In the genomic region with DNA sequence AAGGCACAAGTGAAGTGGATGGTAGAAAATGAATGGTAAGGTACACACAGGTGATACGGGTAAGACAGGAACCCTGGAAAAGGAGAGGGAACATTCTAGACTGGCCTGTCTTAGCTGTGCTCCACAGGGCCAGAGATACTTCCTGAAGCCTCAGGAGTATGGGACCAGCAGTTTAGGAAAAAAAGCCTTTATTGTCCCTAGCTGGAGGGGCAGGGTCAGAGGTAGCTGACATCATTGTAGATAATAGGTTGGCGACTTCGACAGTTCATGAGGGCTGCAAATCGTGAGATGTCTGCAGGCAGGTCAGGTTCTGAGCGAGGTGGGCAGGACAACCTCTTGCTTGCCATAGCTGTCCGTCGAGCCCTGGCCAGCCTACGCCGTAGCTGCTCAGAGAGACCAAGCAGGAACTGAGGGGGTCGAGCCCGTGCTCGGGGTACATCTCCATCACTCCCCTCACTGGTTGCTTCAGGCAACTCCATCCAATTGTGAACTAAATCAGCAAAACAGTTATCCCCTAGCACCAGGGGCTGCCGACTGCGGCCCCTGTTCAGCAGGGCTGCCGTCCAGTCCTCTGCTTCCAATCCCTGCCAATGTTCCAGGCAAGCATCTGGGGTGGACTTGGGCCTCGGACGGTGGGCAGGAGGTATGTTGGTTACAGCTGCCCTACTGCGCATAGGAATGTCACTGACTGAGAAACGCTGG, we compare ENCODE assay signal across 8 mouse cellular contexts. TPM values are rescaled to one million over a fixed set of nuclear protein-coding genes. Genes with fewer than 3 reads are reported as not detected.
A peak's percentile ranks its signal among the peaks of the same experiment; 100 is the strongest.
DNase-seq lines count a peak whose midpoint lies in the region; ATAC-seq lines count a peak whose summit lies in the region.

No protein-coding gene starts in this region.

- H3K9me3 ChIP-seq in heart, embryonic 14.5 days (ENCODE audit: control insufficient read depth, low read length): no peaks in the 10 kb centered on the region
- no peaks in the 10 kb centered on the region for H3K9me3 ChIP-seq in limb, embryonic 15.5 days
- no peaks in the 10 kb centered on the region for H3K9me3 ChIP-seq in stomach, embryonic 15.5 days

- peak overlapping the region; percentile 99 to 100 for H3K27ac ChIP-seq in heart, embryonic 14.5 days (replicated peaks in 1 of 2; ENCODE audit: control insufficient read depth in 1 of 2, insufficient read depth in 1 of 2, low read depth in 2 of 2, low read length in 2 of 2)
- peak overlapping the region; percentile 99 for H3K27ac ChIP-seq in limb, embryonic 15.5 days
- H3K27ac ChIP-seq in stomach, embryonic 15.5 days: peak overlapping the region; percentile 100

- peak overlapping the region; percentile 60 to 84 for H3K4me3 ChIP-seq in heart, embryonic 14.5 days (ENCODE audit: control insufficient read depth in 1 of 2, insufficient read depth in 1 of 2, low read depth in 1 of 2, low read length in 2 of 2)
- H3K4me3 ChIP-seq in limb, embryonic 15.5 days: peak overlapping the region; percentile 70
- peak overlapping the region; percentile 77 for H3K4me3 ChIP-seq in stomach, embryonic 15.5 days (replicated peaks)

- H3K36me3 ChIP-seq in heart, embryonic 14.5 days (ENCODE audit: control insufficient read depth, insufficient read depth, low read length): peaks cover 23% of the 10 kb centered on the region
- H3K36me3 ChIP-seq in limb, embryonic 15.5 days: 0 out of 2 replicates have a peak, but pooled peaks cover 2% of the 10 kb centered on the region
- H3K36me3 ChIP-seq in stomach, embryonic 15.5 days: no peaks in the 10 kb centered on the region

- WGBS in heart, embryonic 14.5 days: 48% methylated on average over 19 of the region's 19 CpGs
- 19% methylated on average over 19 of the region's 19 CpGs for WGBS in limb, embryonic 15.5 days
- WGBS in stomach, embryonic 15.5 days: 40% methylated on average over 19 of the region's 19 CpGs

- DNase-seq in thymus, postnatal 4 days: peak; percentile 38
- DNase-seq in thymus, postnatal 0 days (ENCODE audit: low spot score): no peak
- DNase-seq in yolk sac, embryonic 10.5 days (ENCODE audit: low spot score): no peak
- no peak for DNase-seq in adrenal gland, adult 18-20 months (ENCODE audit: low spot score in 2 of 2)
- no peak for DNase-seq in frontal cortex, postnatal 25 days (ENCODE audit: low spot score in 2 of 2)

- H3K27me3 ChIP-seq in heart, embryonic 14.5 days (ENCODE audit: control insufficient read depth, insufficient read depth, low read length): no peaks in the 10 kb centered on the region
- H3K27me3 ChIP-seq in limb, embryonic 15.5 days: no peaks in the 10 kb centered on the region
- H3K27me3 ChIP-seq in stomach, embryonic 15.5 days (replicated peaks): no peaks in the 10 kb centered on the region

- H3K4me2 ChIP-seq in heart, embryonic 14.5 days (ENCODE audit: low read length): peak overlapping the region; percentile 85
- peak overlapping the region; percentile 81 for H3K4me2 ChIP-seq in limb, embryonic 15.5 days
- H3K4me2 ChIP-seq in stomach, embryonic 15.5 days: peak overlapping the region; percentile 81

- peaks cover 44 to 49% of the 10 kb centered on the region in 2 experiments for H3K4me1 ChIP-seq in heart, embryonic 14.5 days (ENCODE audit: control insufficient read depth in 2 of 2, insufficient read depth in 2 of 2, low read length in 2 of 2)
- peaks cover 69% of the 10 kb centered on the region for H3K4me1 ChIP-seq in limb, embryonic 15.5 days
- peaks cover 41% of the 10 kb centered on the region for H3K4me1 ChIP-seq in stomach, embryonic 15.5 days

- ATAC-seq in heart, embryonic 14.5 days (ENCODE audit: insufficient number of reproducible peaks, insufficient read depth, low FRiP score, low read depth): no peak
- ATAC-seq in limb, embryonic 15.5 days (ENCODE audit: insufficient number of reproducible peaks, low FRiP score, low TSS enrichment, low read depth): no peak
- no peak for ATAC-seq in stomach, embryonic 15.5 days (ENCODE audit: insufficient read depth, low FRiP score, low read depth)

- H3K9ac ChIP-seq in heart, embryonic 14.5 days (ENCODE audit: low read length): peak overlapping the region; percentile 89
- peak overlapping the region; percentile 66 for H3K9ac ChIP-seq in limb, embryonic 15.5 days
- peak overlapping the region; percentile 65; the same call in 1 of the 2 replicates for H3K9ac ChIP-seq in stomach, embryonic 15.5 days

RNA-seq across cellular contexts. Expression of gene Gm20661, which starts 1.3 kb away (rescaled TPM):
- polyA plus RNA-seq in thymus, postnatal 0 days (2015; fragmentation: Nextera tagmentation; extraction: Ambion mirVana): 0.26 and 0.27 TPM in 2 replicates
- polyA plus RNA-seq in heart, embryonic 14.5 days (2014; fragmentation: Nextera tagmentation; extraction: Ambion mirVana): 2.1 and 3.8 TPM in 2 replicates
- 6.9 and 7.4 TPM in 2 replicates for polyA plus RNA-seq in limb, embryonic 15.5 days (2015; fragmentation: Nextera tagmentation; extraction: Ambion mirVana)
- polyA plus RNA-seq in stomach, embryonic 15.5 days (2015; fragmentation: Nextera tagmentation; extraction: Ambion mirVana): 6.1 and 6.9 TPM in 2 replicates
- under 1 TPM in 1 of 2 experiments, not detected in 1; 0.29 TPM for total RNA-seq in adrenal gland, adult 18-20 months (2021)

RNA-seq across cellular contexts. Expression of gene Inka1, which starts 1.5 kb away (rescaled TPM):
- polyA plus RNA-seq in thymus, postnatal 0 days (2015; fragmentation: Nextera tagmentation; extraction: Ambion mirVana): 31.6 and 33.8 TPM in 2 replicates
- 46.0 and 49.2 TPM in 2 replicates for polyA plus RNA-seq in heart, embryonic 14.5 days (2014; fragmentation: Nextera tagmentation; extraction: Ambion mirVana)
- 97.7 and 99.9 TPM in 2 replicates for polyA plus RNA-seq in limb, embryonic 15.5 days (2015; fragmentation: Nextera tagmentation; extraction: Ambion mirVana)
- 47.6 and 54.7 TPM in 2 replicates for polyA plus RNA-seq in stomach, embryonic 15.5 days (2015; fragmentation: Nextera tagmentation; extraction: Ambion mirVana)
- 1 to 10 TPM; 4.3 to 6.4 TPM for total RNA-seq in adrenal gland, adult 18-20 months (2021)

RNA-seq across cellular contexts. Expression of gene Cdhr4, which starts 8.1 kb away (rescaled TPM):
- polyA plus RNA-seq in thymus, postnatal 0 days (2015; fragmentation: Nextera tagmentation; extraction: Ambion mirVana): 0.90 and 0.95 TPM in 2 replicates
- polyA plus RNA-seq in heart, embryonic 14.5 days (2014; fragmentation: Nextera tagmentation; extraction: Ambion mirVana): 4.8 and 8.4 TPM in 2 replicates
- 10.7 and 11.9 TPM in 2 replicates for polyA plus RNA-seq in limb, embryonic 15.5 days (2015; fragmentation: Nextera tagmentation; extraction: Ambion mirVana)
- polyA plus RNA-seq in stomach, embryonic 15.5 days (2015; fragmentation: Nextera tagmentation; extraction: Ambion mirVana): 10.9 and 13.7 TPM in 2 replicates
- 1 to 10 TPM in 1 of 2 experiments, not detected in 1; 1.2 TPM for total RNA-seq in adrenal gland, adult 18-20 months (2021)

RNA-seq across cellular contexts. Expression of gene Uba7, which starts 8.9 kb away (rescaled TPM):
- 54.9 and 63.2 TPM in 2 replicates for polyA plus RNA-seq in thymus, postnatal 0 days (2015; fragmentation: Nextera tagmentation; extraction: Ambion mirVana)
- 33.1 and 34.2 TPM in 2 replicates for polyA plus RNA-seq in heart, embryonic 14.5 days (2014; fragmentation: Nextera tagmentation; extraction: Ambion mirVana)
- 22.7 and 24.9 TPM in 2 replicates for polyA plus RNA-seq in limb, embryonic 15.5 days (2015; fragmentation: Nextera tagmentation; extraction: Ambion mirVana)
- 37.0 and 40.2 TPM in 2 replicates for polyA plus RNA-seq in stomach, embryonic 15.5 days (2015; fragmentation: Nextera tagmentation; extraction: Ambion mirVana)
- total RNA-seq in adrenal gland, adult 18-20 months (2021): 10 to 100 TPM; 14.2 to 22.1 TPM

RNA-seq across cellular contexts. Expression of gene Gm20662, which starts 11.9 kb away (rescaled TPM):
- polyA plus RNA-seq in thymus, postnatal 0 days (2015; fragmentation: Nextera tagmentation; extraction: Ambion mirVana): 0.28 TPM in 1 of 2 replicates, not detected in the other
- polyA plus RNA-seq in heart, embryonic 14.5 days (2014; fragmentation: Nextera tagmentation; extraction: Ambion mirVana): 0.55 and 0.71 TPM in 2 replicates
- 0.10 and 0.51 TPM in 2 replicates for polyA plus RNA-seq in limb, embryonic 15.5 days (2015; fragmentation: Nextera tagmentation; extraction: Ambion mirVana)
- polyA plus RNA-seq in stomach, embryonic 15.5 days (2015; fragmentation: Nextera tagmentation; extraction: Ambion mirVana): 0.46 and 1.1 TPM in 2 replicates
- 1 to 10 TPM in 1 of 2 experiments, not detected in 1; 2.4 TPM for total RNA-seq in adrenal gland, adult 18-20 months (2021)
